Mouse (Mus musculus): ENCODE measurements at regions not wholly inside any gene's neighbourhood (a gene's known extent, or its start where the extent isn't known, plus 50 kb on each side); places are given as distances from the start of the nearest gene placed in this dataset.

- TF ChIP-seq POLR2A (IDR thresholded peaks at IDR 0.05; ENCODE audit: low read depth, low read length) (no peak), CTCF (IDR thresholded peaks at IDR 0.05; ENCODE audit: extremely low read depth, insufficient read length, insufficient replicate concordance, low read depth, low read length) (no peak)
Observed at GRCm38 (mm10) chr9:85458356-85458755, 131.2 kb upstream of the Tent5a start.
